Mouse (Mus musculus): Measurements from ENCODE around the gene Ahsg. TPM values are rescaled to one million over a fixed set of nuclear protein-coding genes. Genes with fewer than 3 reads are reported as not detected.

The Ahsg gene
- polyA plus RNA-seq, 2 experiments: 1.4 TPM; not detected in 1

DNA sequence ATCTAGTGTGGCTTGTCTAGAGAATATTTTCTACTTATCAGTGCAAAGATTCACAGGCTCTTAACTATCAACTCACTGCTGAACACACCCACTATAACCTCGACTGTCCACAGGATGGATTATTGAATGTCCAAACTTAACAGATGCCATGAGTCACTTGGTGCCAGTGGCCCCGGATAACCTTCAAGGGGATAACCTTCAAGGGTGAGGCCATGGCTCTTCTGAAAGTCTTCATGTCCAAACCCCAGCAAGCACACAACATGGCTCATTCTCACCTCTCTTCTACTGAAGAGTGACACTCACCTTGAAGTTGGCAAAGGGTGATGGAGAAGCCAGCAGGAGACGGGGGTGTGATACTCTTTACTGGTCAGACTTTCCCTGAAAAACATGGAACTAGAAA lies 4.4 kb upstream of the Ahsg start:
- Histone ChIP-seq H3K27ac (replicated peaks; ENCODE audit: low read depth, low read length) (no peak overlapping the region), H3K4me3 (replicated peaks; ENCODE audit: low read length) (no peak overlapping the region), H3K9ac (ENCODE audit: low read depth, low read length, severe bottlenecking) (no peak overlapping the region), H3K9me3 (ENCODE audit: control insufficient read depth, low read length) (no peaks in the 10 kb centered on the region), H3K27me3 (ENCODE audit: control insufficient read depth, insufficient read depth, low read length) (no peaks in the 10 kb centered on the region), H3K36me3 (ENCODE audit: control insufficient read depth, insufficient read depth, low read length) (no peaks in the 10 kb centered on the region), H3K4me2 (replicated peaks; ENCODE audit: low read depth, low read length, severe bottlenecking) (no peak overlapping the region), H3K4me1 (ENCODE audit: control insufficient read depth, insufficient read depth, low read length) (no peaks in the 10 kb centered on the region)
- TF ChIP-seq POLR2A (IDR thresholded peaks at IDR 0.05; ENCODE audit: borderline replicate concordance, extremely low read depth, insufficient read depth, insufficient read length): no peak
- 78% methylated on average over 3 of the region's 3 CpGs for WGBS
- ATAC-seq (ENCODE audit: low FRiP score, low read depth) (no peak), DNase-seq (ENCODE audit: low spot score) (no peak)

DNA sequence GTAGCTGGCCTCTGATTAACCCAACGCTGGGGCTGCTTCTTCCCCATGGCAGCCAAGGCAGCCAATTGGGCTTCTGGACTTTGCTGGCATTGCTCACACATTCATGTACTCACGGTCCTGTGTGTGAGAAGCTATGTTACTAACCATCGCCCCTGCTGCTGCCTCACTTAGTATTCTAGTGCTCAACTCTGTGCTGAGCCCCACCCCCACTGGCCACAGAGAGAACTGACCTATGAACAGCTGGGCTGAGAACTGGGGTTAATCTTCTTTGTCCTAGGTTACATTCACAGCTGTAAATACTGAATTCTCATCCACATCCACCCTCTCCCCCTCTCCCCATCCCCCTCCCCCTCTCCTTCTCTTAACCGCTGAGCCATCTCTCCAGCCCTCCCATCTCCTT lies 2.2 kb upstream of the Ahsg start:
- no peaks in the 10 kb centered on the region for H3K4me1 ChIP-seq (ENCODE audit: control insufficient read depth, insufficient read depth, low read length)
- DNase-seq (ENCODE audit: low spot score): no peak
- no peak for ATAC-seq (ENCODE audit: low FRiP score, low read depth)
- H3K36me3 ChIP-seq (ENCODE audit: control insufficient read depth, insufficient read depth, low read length): no peaks in the 10 kb centered on the region
- H3K27me3 ChIP-seq (ENCODE audit: control insufficient read depth, insufficient read depth, low read length): no peaks in the 10 kb centered on the region
- H3K9ac ChIP-seq (ENCODE audit: low read depth, low read length, severe bottlenecking): no peak overlapping the region
- 74% methylated on average over 4 of the region's 4 CpGs for WGBS
- no peak overlapping the region for H3K27ac ChIP-seq (replicated peaks; ENCODE audit: low read depth, low read length)
- no peak overlapping the region for H3K4me2 ChIP-seq (replicated peaks; ENCODE audit: low read depth, low read length, severe bottlenecking)
- no peak for TF ChIP-seq POLR2A (IDR thresholded peaks at IDR 0.05; ENCODE audit: borderline replicate concordance, extremely low read depth, insufficient read depth, insufficient read length)
- no peak overlapping the region for H3K4me3 ChIP-seq (replicated peaks; ENCODE audit: low read length)
- H3K9me3 ChIP-seq (ENCODE audit: control insufficient read depth, low read length): no peaks in the 10 kb centered on the region

DNA sequence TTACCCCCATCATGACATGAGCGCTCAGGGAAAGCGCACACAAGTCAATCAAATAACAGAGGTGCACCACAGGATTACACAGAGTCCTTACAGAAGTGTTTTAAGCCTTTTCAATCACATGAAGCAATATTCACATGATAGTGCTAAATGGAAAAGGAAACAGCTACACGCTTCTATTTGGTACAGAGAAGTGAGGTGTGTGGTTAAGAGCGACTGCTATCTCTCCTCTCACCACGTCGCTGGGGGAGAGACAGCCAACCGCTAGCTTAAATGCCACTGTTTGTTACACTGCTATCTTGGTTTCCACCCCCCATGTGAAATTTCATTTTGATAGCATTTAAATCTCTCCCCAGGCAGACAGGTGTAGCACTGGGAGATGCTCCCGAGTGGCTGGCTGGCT lies 1.4 kb upstream of the Ahsg start:
- Histone ChIP-seq H3K36me3 (ENCODE audit: control insufficient read depth, insufficient read depth, low read length) (no peaks in the 10 kb centered on the region), H3K27ac (replicated peaks; ENCODE audit: low read depth, low read length) (no peak overlapping the region), H3K27me3 (ENCODE audit: control insufficient read depth, insufficient read depth, low read length) (no peaks in the 10 kb centered on the region), H3K4me1 (ENCODE audit: control insufficient read depth, insufficient read depth, low read length) (no peaks in the 10 kb centered on the region), H3K9me3 (ENCODE audit: control insufficient read depth, low read length) (no peaks in the 10 kb centered on the region), H3K4me2 (replicated peaks; ENCODE audit: low read depth, low read length, severe bottlenecking) (no peak overlapping the region), H3K9ac (ENCODE audit: low read depth, low read length, severe bottlenecking) (no peak overlapping the region), H3K4me3 (replicated peaks; ENCODE audit: low read length) (no peak overlapping the region)
- DNase-seq (ENCODE audit: low spot score): no peak
- ATAC-seq (ENCODE audit: low FRiP score, low read depth): no peak
- TF ChIP-seq POLR2A (IDR thresholded peaks at IDR 0.05; ENCODE audit: borderline replicate concordance, extremely low read depth, insufficient read depth, insufficient read length): no peak
- 88% methylated on average over 8 of the region's 8 CpGs for WGBS

DNA sequence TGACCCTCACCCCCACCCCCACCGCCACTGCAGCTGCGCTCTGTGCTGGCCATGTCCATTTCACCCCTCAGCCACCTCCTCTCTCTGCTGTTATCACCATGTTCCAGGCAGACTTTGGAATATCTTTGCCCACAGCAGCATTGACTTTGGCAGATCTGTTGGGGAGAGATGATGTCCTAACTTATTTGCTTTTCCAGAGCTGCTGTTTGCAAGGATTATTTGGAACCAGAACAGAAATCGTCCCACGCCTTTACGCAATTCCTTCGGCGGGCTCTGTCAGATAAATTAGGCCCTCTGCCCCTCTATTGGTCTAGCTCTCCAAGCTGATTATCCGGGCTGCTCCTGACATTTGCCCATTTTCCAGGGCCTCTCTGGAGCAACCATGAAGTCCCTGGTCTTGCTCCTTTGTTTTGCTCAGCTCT lies 667 bp downstream of the Ahsg start:
- H3K36me3 ChIP-seq (ENCODE audit: control insufficient read depth, insufficient read depth, low read length): no peaks in the 10 kb centered on the region
- no peak overlapping the region for H3K27ac ChIP-seq (replicated peaks; ENCODE audit: low read depth, low read length)
- H3K9me3 ChIP-seq (ENCODE audit: control insufficient read depth, low read length): no peaks in the 10 kb centered on the region
- H3K27me3 ChIP-seq (ENCODE audit: control insufficient read depth, insufficient read depth, low read length): no peaks in the 10 kb centered on the region
- no peak overlapping the region for H3K9ac ChIP-seq (ENCODE audit: low read depth, low read length, severe bottlenecking)
- no peak for DNase-seq (ENCODE audit: low spot score)
- H3K4me3 ChIP-seq (replicated peaks; ENCODE audit: low read length): no peak overlapping the region
- H3K4me2 ChIP-seq (replicated peaks; ENCODE audit: low read depth, low read length, severe bottlenecking): no peak overlapping the region
- ATAC-seq (ENCODE audit: low FRiP score, low read depth): no peak
- no peak for TF ChIP-seq POLR2A (IDR thresholded peaks at IDR 0.05; ENCODE audit: borderline replicate concordance, extremely low read depth, insufficient read depth, insufficient read length)
- no peaks in the 10 kb centered on the region for H3K4me1 ChIP-seq (ENCODE audit: control insufficient read depth, insufficient read depth, low read length)
- WGBS: 88% methylated on average over 8 of the region's 8 CpGs

DNA sequence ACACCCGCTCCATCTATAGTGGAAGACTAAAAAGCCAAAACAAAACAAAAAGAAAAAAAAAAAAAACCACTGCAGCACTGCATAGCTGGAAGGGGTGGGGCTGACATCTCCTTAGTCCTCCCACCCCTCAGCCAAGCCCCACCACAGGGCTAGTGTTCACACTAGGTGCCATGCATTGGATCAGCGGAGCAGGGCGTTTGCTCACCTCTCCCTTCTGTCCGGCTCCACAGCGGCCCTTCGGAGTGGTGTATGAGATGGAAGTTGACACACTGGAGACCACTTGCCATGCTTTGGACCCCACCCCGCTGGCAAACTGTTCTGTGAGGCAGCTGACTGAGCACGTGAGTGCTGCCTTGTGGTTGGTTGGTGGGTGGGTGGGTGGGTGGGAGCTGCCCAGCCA lies 3.0 kb downstream of the Ahsg start:
- ATAC-seq (ENCODE audit: low FRiP score, low read depth): no peak
- H3K9ac ChIP-seq (ENCODE audit: low read depth, low read length, severe bottlenecking): no peak overlapping the region
- H3K27ac ChIP-seq (replicated peaks; ENCODE audit: low read depth, low read length): no peak overlapping the region
- no peaks in the 10 kb centered on the region for H3K9me3 ChIP-seq (ENCODE audit: control insufficient read depth, low read length)
- H3K4me2 ChIP-seq (replicated peaks; ENCODE audit: low read depth, low read length, severe bottlenecking): no peak overlapping the region
- no peaks in the 10 kb centered on the region for H3K27me3 ChIP-seq (ENCODE audit: control insufficient read depth, insufficient read depth, low read length)
- H3K4me1 ChIP-seq (ENCODE audit: control insufficient read depth, insufficient read depth, low read length): no peaks in the 10 kb centered on the region
- no peak for TF ChIP-seq POLR2A (IDR thresholded peaks at IDR 0.05; ENCODE audit: borderline replicate concordance, extremely low read depth, insufficient read depth, insufficient read length)
- 86% methylated on average over 7 of the region's 8 CpGs for WGBS
- H3K36me3 ChIP-seq (ENCODE audit: control insufficient read depth, insufficient read depth, low read length): no peaks in the 10 kb centered on the region
- no peak for DNase-seq (ENCODE audit: low spot score)
- H3K4me3 ChIP-seq (replicated peaks; ENCODE audit: low read length): no peak overlapping the region

DNA sequence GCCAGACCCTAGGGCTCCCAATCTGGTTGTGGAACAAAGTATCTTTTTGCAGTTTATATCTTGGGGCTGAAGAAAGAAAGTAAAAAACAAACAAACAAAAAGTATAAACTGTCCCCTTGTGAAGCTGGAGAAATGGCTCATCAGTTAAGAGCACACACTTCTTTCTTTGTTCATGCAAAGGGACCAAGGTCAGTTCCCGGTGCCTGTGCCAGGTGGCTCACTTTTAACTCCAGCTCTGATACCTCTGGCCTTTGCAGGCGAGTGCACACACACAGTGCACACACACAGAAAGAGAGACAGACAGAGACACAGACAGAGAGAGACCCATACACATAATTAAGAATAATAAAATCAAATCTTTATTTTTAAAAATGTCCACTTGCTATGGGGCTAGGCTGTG lies 5.5 kb downstream of the Ahsg start:
- H3K27ac ChIP-seq (replicated peaks; ENCODE audit: low read depth, low read length): no peak overlapping the region
- 69% methylated on average over 2 of the region's 2 CpGs for WGBS
- no peak for TF ChIP-seq POLR2A (IDR thresholded peaks at IDR 0.05; ENCODE audit: borderline replicate concordance, extremely low read depth, insufficient read depth, insufficient read length)
- H3K9ac ChIP-seq (ENCODE audit: low read depth, low read length, severe bottlenecking): no peak overlapping the region
- ATAC-seq (ENCODE audit: low FRiP score, low read depth): no peak
- H3K9me3 ChIP-seq (ENCODE audit: control insufficient read depth, low read length): no peaks in the 10 kb centered on the region
- H3K27me3 ChIP-seq (ENCODE audit: control insufficient read depth, insufficient read depth, low read length): no peaks in the 10 kb centered on the region
- H3K4me1 ChIP-seq (ENCODE audit: control insufficient read depth, insufficient read depth, low read length): no peaks in the 10 kb centered on the region
- H3K36me3 ChIP-seq (ENCODE audit: control insufficient read depth, insufficient read depth, low read length): no peaks in the 10 kb centered on the region
- H3K4me2 ChIP-seq (replicated peaks; ENCODE audit: low read depth, low read length, severe bottlenecking): no peak overlapping the region
- no peak for DNase-seq (ENCODE audit: low spot score)
- H3K4me3 ChIP-seq (replicated peaks; ENCODE audit: low read length): no peak overlapping the region
